Mouse (Mus musculus): ENCODE data around the gene Nfasc. TPM values are rescaled to one million over a fixed set of nuclear protein-coding genes. Genes with fewer than 3 reads are reported as not detected.
A peak's percentile ranks its signal among the peaks of the same experiment; 100 is the strongest.

Nfasc gene
- polyA plus RNA-seq, 1 experiment from 2014 or later, result 0.06 TPM

DNA sequence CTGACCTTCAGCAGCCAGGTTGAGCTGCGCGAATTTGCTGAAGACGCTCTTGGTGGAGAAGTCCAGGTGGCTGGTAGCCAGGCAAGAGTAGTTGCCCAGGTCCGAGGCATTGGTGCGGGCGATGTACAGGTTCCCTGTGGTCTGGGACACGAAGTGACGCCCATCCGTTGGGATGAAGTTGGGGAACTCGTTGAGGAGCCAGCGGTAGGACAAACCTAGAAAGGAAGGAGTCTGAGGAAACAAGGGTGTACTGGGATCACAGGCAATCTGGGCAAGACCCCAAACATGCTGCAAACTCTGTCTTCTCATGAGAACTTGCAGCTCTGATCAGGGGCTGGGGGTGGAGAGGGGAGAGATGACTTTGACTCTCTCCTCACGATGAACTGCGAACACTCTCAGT is 213.5 kb downstream of the Nfasc start:
- H3K27ac ChIP-seq (ENCODE audit: low read length), result no peak overlapping the region
- ATAC-seq (no peak), DNase-seq (ENCODE audit: low spot score) (no peak)
- TF ChIP-seq CTCF (IDR thresholded peaks at IDR 0.05) (no peak), EP300 (IDR thresholded peaks at IDR 0.05) (no peak)
- 0 out of 2 replicates have a peak, but pooled peaks cover 3% of the 10 kb centered on the region for H3K27me3 ChIP-seq (replicated peaks; ENCODE audit: insufficient read depth, low read length)
- no peak overlapping the region for H3K4me3 ChIP-seq (ENCODE audit: low read depth, low read length)
- WGBS, result 84% methylated on average over 13 of the region's 13 CpGs
- H3K4me1 ChIP-seq (ENCODE audit: insufficient read depth, low read depth, low read length), result no peaks in the 10 kb centered on the region
- no peak overlapping the region for H3K4me2 ChIP-seq (replicated peaks; ENCODE audit: low read depth, low read length)
- H3K9me3 ChIP-seq (ENCODE audit: low read length), result no peaks in the 10 kb centered on the region
- no peaks in the 10 kb centered on the region for H3K36me3 ChIP-seq (ENCODE audit: insufficient read depth, low read length)
- no peak overlapping the region for H3K9ac ChIP-seq (replicated peaks; ENCODE audit: low read depth)

DNA sequence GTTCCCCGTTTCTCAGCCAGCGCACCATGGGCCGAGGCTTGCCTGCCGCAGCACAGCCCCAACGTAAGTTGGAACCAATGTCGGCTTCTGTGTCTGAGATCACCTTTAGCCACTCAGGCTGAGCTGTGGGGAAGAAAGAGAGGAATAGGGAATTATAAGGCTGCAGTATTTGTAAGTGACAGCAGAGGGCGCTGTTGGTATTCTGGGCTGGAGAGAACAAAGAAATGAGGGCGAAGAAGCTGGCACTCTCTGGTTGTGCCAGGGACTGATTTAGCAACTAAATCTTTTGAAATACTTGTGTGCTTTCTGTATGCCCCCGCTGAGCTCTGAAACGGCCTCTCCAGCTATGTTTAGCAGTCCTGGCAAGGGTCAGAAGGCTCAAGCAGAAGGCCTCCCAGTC is 215.8 kb downstream of the Nfasc start:
- Histone ChIP-seq H3K36me3 (ENCODE audit: insufficient read depth, low read length) (no peaks in the 10 kb centered on the region), H3K9me3 (ENCODE audit: low read length) (no peaks in the 10 kb centered on the region), H3K4me2 (replicated peaks; ENCODE audit: low read depth, low read length) (no peak overlapping the region), H3K27ac (ENCODE audit: low read length) (no peak overlapping the region), H3K27me3 (replicated peaks; ENCODE audit: insufficient read depth, low read length) (0 out of 2 replicates have a peak, but pooled peaks cover 3% of the 10 kb centered on the region), H3K4me1 (ENCODE audit: insufficient read depth, low read depth, low read length) (no peaks in the 10 kb centered on the region), H3K4me3 (ENCODE audit: low read depth, low read length) (no peak overlapping the region), H3K9ac (replicated peaks; ENCODE audit: low read depth) (no peak overlapping the region)
- TF ChIP-seq CTCF (IDR thresholded peaks at IDR 0.05), result peak; percentile 90
- TF ChIP-seq EP300 (IDR thresholded peaks at IDR 0.05), result no peak
- DNase-seq (ENCODE audit: low spot score) (peak; percentile 76), ATAC-seq (peak; percentile 39)
- whole genome bisulfite sequencing, result 5% methylated on average over 10 of the region's 10 CpGs

DNA sequence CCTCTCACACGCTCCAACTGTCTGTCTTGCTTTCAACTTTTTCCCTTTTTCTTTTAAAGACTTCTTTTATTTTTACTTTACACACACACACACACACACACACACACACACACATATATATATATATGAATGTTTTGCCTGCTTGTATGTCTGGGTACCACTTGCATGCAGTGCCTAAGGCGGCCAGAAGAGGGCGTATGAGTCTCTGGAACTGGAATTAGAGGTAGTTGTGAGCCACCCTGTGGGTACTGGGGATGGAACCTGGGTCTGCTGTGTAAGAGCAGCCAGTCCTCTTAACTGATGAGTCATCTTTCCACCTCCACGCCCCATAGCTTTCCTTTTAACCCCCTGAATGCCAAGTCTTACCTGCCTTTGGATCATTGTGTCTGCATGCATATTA is 217.7 kb downstream of the Nfasc start:
- WGBS, result 27% methylated on average over 4 of the region's 4 CpGs
- DNase-seq (ENCODE audit: low spot score) (peak; percentile 37), ATAC-seq (no peak)
- Histone ChIP-seq H3K9me3 (ENCODE audit: low read length) (no peaks in the 10 kb centered on the region), H3K4me2 (replicated peaks; ENCODE audit: low read depth, low read length) (no peak overlapping the region), H3K4me3 (ENCODE audit: low read depth, low read length) (no peak overlapping the region), H3K36me3 (ENCODE audit: insufficient read depth, low read length) (no peaks in the 10 kb centered on the region), H3K27me3 (replicated peaks; ENCODE audit: insufficient read depth, low read length) (0 out of 2 replicates have a peak, but pooled peaks cover 3% of the 10 kb centered on the region), H3K9ac (replicated peaks; ENCODE audit: low read depth) (no peak overlapping the region), H3K27ac (ENCODE audit: low read length) (no peak overlapping the region), H3K4me1 (ENCODE audit: insufficient read depth, low read depth, low read length) (no peaks in the 10 kb centered on the region)
- TF ChIP-seq CTCF (IDR thresholded peaks at IDR 0.05) (peak; percentile 69), EP300 (IDR thresholded peaks at IDR 0.05) (no peak)

DNA sequence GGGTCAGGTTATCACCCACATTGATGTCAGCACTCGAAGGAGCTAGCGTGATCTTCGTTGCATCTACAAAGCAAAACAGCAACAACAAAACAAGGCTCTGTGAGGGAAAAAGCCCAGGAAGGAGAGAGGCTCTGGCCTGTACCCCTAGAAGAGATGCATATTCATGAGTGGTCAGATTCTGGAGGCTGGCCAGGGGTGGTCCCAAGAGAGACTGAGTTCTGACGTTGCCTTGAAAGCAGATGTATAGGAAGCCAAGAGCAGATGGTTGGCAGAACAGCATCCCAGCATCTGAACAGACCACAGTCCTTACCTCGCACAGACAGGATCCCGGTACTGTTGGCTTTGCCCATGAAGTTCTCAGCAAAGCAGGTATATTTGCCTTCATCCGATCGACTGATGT is 218.5 kb downstream of the Nfasc start:
- Histone ChIP-seq H3K27me3 (replicated peaks; ENCODE audit: insufficient read depth, low read length) (0 out of 2 replicates have a peak, but pooled peaks cover 3% of the 10 kb centered on the region), H3K9ac (replicated peaks; ENCODE audit: low read depth) (no peak overlapping the region), H3K4me3 (ENCODE audit: low read depth, low read length) (no peak overlapping the region), H3K4me1 (ENCODE audit: insufficient read depth, low read depth, low read length) (no peaks in the 10 kb centered on the region), H3K4me2 (replicated peaks; ENCODE audit: low read depth, low read length) (no peak overlapping the region), H3K36me3 (ENCODE audit: insufficient read depth, low read length) (no peaks in the 10 kb centered on the region), H3K9me3 (ENCODE audit: low read length) (no peaks in the 10 kb centered on the region), H3K27ac (ENCODE audit: low read length) (no peak overlapping the region)
- 77% methylated on average over 8 of the region's 8 CpGs for WGBS
- no peak for TF ChIP-seq CTCF (IDR thresholded peaks at IDR 0.05)
- TF ChIP-seq EP300 (IDR thresholded peaks at IDR 0.05), result no peak
- ATAC-seq (no peak), DNase-seq (ENCODE audit: low spot score) (no peak)

DNA sequence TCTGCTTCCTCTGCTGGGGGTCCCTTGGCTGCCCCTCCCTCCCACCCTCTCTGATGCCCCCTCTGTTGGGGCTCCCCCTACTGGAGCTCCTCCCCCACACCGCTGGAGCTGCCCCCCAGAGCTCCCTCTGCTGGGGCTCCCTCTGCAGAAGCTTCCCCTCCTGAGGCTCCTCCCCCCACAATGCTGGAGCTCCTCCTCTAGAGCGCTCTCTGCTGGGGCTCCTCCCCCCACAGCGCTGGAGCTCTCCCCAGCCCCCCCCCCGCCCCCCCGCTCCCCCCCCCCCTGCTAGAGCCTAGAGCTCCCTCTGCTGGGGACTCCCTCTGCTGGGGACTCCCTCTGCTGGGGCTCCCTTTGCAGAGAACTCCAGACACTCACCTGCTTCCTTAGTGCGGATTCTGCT is 220.8 kb downstream of the Nfasc start:
- Histone ChIP-seq H3K9ac (replicated peaks; ENCODE audit: low read depth) (no peak overlapping the region), H3K36me3 (ENCODE audit: insufficient read depth, low read length) (no peaks in the 10 kb centered on the region), H3K4me3 (ENCODE audit: low read depth, low read length) (no peak overlapping the region), H3K9me3 (ENCODE audit: low read length) (no peaks in the 10 kb centered on the region), H3K27me3 (replicated peaks; ENCODE audit: insufficient read depth, low read length) (0 out of 2 replicates have a peak, but pooled peaks cover 3% of the 10 kb centered on the region), H3K27ac (ENCODE audit: low read length) (no peak overlapping the region), H3K4me2 (replicated peaks; ENCODE audit: low read depth, low read length) (no peak overlapping the region), H3K4me1 (ENCODE audit: insufficient read depth, low read depth, low read length) (no peaks in the 10 kb centered on the region)
- ATAC-seq (peak; percentile 88), DNase-seq (ENCODE audit: low spot score) (peak; percentile 89)
- no peak for TF ChIP-seq EP300 (IDR thresholded peaks at IDR 0.05)
- peak; percentile 61 for TF ChIP-seq CTCF (IDR thresholded peaks at IDR 0.05)
- WGBS, result 38% methylated on average over 2 of the region's 6 CpGs

DNA sequence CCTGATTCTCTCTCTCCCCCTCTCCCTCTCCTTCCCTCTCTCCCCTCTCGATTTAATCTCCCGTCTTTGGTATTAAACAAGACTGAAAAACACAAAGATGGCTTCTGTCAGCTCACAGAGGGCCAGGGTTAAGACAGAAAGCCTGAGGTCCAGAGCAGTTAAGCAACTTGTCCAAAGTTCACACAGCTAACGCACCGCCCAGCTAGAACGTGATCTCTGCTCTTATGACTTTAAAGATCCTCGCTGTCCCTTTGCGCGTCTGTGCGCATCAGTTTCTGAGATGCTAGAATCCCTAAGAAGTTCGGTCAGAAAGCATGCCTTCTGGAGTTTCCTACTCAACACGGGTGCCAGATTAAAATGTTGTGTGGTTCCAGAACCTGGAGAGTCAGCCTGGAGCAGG is 221.9 kb downstream of the Nfasc start:
- Histone ChIP-seq H3K4me1 (ENCODE audit: insufficient read depth, low read depth, low read length) (no peaks in the 10 kb centered on the region), H3K27me3 (replicated peaks; ENCODE audit: insufficient read depth, low read length) (no peaks in the 10 kb centered on the region), H3K4me3 (ENCODE audit: low read depth, low read length) (no peak overlapping the region), H3K36me3 (ENCODE audit: insufficient read depth, low read length) (no peaks in the 10 kb centered on the region), H3K9me3 (ENCODE audit: low read length) (no peaks in the 10 kb centered on the region), H3K9ac (replicated peaks; ENCODE audit: low read depth) (no peak overlapping the region), H3K4me2 (replicated peaks; ENCODE audit: low read depth, low read length) (no peak overlapping the region), H3K27ac (ENCODE audit: low read length) (no peak overlapping the region)
- WGBS, result 85% methylated on average over 11 of the region's 11 CpGs
- no peak for DNase-seq (ENCODE audit: low spot score)
- TF ChIP-seq CTCF (IDR thresholded peaks at IDR 0.05), result no peak
- TF ChIP-seq EP300 (IDR thresholded peaks at IDR 0.05), result no peak
- ATAC-seq, result no peak

DNA sequence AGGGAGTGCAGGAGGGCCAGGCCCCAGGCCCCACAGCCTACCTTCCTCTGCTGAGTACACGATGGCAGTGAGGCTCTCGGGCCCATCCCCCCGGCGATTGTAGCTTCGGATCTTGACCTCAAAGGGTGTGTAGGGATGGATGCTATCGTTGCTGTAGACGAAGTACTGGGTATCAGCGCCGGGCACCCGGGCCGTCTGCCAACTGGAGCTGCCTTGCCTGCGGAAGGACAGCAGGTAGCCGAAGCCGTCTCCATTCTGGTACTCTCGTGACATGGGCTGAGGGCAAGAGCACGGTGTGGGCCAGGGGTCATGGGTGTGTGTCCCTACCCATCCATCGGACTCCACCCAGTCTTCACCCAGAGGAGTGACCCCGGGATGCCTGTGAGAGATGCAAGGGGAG is 223.0 kb downstream of the Nfasc start:
- no peak for DNase-seq (ENCODE audit: low spot score)
- 70% methylated on average over 18 of the region's 18 CpGs for WGBS
- no peaks in the 10 kb centered on the region for H3K9me3 ChIP-seq (ENCODE audit: low read length)
- H3K36me3 ChIP-seq (ENCODE audit: insufficient read depth, low read length), result no peaks in the 10 kb centered on the region
- no peak overlapping the region for H3K4me2 ChIP-seq (replicated peaks; ENCODE audit: low read depth, low read length)
- no peak for TF ChIP-seq CTCF (IDR thresholded peaks at IDR 0.05)
- TF ChIP-seq EP300 (IDR thresholded peaks at IDR 0.05), result no peak
- no peak overlapping the region for H3K4me3 ChIP-seq (ENCODE audit: low read depth, low read length)
- no peak for ATAC-seq
- no peak overlapping the region for H3K27ac ChIP-seq (ENCODE audit: low read length)
- H3K4me1 ChIP-seq (ENCODE audit: insufficient read depth, low read depth, low read length), result no peaks in the 10 kb centered on the region
- H3K9ac ChIP-seq (replicated peaks; ENCODE audit: low read depth), result no peak overlapping the region
- no peaks in the 10 kb centered on the region for H3K27me3 ChIP-seq (replicated peaks; ENCODE audit: insufficient read depth, low read length)
